Mouse (Mus musculus) heart, adult 2 months (tissue): ENCODE data around the gene Mybpc3.

Experiments
- CTCF ChIP-seq: fragments of 200-600 bp; IDR thresholded peaks from 2 replicates; pipeline ENCODE4 v1.8.1; 2022; ENCODE audit warnings: antibody characterized with exemption, mild to moderate bottlenecking, moderate library complexity
- POLR2A ChIP-seq: fragments of 200-500 bp; IDR thresholded peaks from 2 replicates; pipeline ENCODE4 v1.6.1; 2011; ENCODE audit warnings: mild to moderate bottlenecking, low read depth, low read length, control low read depth; ENCODE audit not compliant: insufficient read depth

DNA sequence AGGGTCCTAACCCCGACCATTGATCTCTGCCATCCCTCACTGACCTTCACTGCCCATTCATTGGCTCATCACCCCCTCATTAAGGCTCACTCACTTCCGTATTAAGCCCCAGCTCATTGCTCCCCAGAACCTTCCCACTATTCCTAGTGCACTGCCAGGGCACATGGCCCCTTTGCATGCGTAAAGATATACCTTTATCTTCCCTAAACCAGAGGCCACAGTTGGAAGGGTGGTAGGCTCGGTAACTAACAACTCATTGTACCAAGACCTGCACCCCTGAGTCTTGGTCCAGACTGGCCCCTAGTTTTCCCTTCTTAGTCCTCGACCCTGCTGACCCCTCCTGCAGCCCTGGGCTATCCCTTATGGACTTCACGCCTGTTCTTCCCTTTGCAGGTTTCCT lies 4.1 kb upstream of the Mybpc3 start:
- TF ChIP-seq POLR2A (no peak), CTCF (no peak)
